Mouse (Mus musculus) lung, adult 18-20 months (tissue): ENCODE measurements around the gene Prph2.

Experiments used
- DNase-seq, 2 experiments: peaks; one replicate each; pipeline ENCODE4 v3.0.0; 2022; ENCODE audit warnings: mixed read lengths in 2 of 2

The Prph2 gene

GRCm38 (mm10) chr17:46966892-46967291, 56.6 kb downstream of the Prph2 start:
- no peak for DNase-seq

GRCm38 (mm10) chr17:46972603-46973002, 62.3 kb downstream of the Prph2 start:
- DNase-seq: no peak
